Mouse (Mus musculus) layer of hippocampus, postnatal 14 days (tissue): Measurements from ENCODE around the gene Ptgir. TPM values are rescaled to one million over a fixed set of nuclear protein-coding genes. Genes with fewer than 3 reads are reported as not detected.

Source experiments
- DNase-seq, 2 experiments: peaks; one replicate each; pipeline ENCODE4 v3.0.0; 2021 to 2022; ENCODE audit warnings: low spot score in 2 of 2, mixed read lengths in 1 of 2
- total RNA-seq, 2 experiments: library from RNA; stranded (reverse); gene quantifications; 2 replicates each; pipeline ENCODE4 v1.2.3; 2021

The Ptgir gene
- total RNA-seq, 2 experiments from 2014 or later = 0.28 TPM; not detected in 1

DNA sequence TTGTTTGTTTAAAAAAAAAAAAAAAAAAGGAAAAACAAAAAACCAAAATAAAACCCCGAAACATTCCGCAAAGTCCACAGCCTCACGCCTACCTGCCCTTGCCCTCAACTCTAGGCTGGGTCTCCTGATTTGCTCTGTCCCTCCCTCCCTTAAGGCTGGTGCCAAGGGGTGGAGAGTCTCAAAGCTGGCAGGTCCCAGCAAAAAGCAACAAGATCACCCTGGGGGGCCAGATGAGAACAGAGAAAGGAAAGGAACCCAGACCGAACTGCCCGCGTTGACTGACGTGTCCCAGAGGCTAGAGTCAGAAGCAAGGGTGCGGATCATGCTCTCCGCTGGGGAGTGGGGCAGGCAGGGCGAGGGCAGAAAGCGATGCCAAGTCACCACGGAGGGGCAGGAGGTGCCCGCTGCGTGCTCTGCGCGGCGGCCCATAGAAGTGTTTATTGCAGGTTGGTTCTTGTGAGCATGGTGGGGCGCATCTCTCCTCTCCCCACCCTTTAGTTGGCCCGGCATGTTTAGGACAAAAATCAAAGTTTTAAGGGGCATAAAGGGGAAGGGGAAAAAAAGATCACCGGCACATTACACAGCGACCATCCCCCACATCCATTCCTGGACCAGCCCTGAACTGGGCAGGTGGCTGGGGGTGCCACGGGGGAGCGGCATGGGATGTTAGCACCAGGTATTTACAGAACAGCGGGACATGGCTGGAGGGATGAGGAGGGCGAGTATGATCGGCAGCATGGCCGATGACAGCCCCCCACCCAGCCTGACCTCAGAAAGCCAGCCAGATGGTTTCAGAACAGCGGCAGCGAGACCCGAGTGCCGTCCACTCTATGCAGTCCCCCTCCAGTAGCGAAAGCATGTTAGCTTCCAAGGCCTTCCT, 9.4 kb downstream of the Ptgir start:
- DNase-seq = no peak

DNA sequence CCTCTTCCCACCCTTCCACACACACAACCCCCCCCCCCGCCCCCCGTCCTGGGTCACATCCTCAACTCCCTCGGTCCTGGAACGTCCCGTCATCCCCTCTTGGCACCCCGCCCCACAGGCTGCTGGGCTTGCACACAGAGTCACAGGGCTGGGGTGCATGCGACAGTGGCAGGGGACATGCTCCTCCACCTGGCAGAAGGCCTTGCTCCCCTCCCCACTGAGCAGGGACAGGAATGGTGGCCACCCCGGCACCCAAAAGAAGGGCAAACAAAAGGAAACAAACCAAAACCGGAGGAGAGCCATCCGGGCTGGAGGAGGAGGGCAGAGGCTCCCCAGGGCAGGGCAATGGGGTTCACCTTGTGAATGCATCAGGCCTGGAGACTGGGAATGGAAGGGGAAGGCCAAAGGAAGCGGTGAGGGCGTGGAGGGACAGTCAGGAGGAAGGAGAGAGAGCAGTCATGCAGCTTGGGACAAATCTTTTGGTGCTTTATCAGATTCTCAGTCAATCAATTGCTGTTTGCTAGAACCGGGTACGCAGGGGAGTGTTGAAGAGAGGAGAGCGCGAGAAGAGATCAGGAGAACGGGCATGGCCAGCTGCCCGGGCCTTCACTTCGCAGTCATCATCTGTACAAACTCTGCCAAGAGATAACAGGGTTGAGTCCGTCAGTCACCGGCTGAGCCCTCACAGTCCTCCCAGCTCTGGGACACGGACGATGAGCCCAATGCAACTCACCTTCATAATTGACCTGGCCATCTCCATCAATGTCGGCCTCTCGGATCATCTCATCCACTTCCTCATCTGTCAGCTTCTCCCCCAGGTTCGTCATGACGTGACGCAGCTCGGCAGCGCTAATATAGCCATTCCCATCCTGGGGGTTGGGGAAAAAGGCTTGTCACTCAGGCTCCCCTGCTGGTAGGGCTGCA, 10.3 kb downstream of the Ptgir start:
- DNase-seq = no peak

DNA sequence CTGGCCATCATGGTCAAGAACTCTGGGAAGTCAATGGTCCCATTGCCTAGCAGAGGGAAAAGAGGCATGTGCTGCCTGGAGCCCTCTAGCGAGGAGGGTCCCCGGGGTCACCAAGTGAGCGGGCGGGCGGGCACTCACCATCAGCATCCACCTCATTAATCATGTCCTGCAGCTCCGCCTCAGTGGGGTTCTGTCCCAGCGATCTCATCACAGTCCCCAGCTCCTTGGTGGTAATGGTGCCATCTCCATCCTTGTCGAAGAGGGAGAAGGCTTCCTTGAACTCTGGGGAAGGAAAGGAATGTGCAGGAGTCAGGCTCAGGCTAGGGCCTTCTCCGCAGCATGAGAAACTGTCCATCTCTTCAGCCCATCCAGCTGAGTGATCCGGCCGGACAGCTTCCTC, 11.2 kb downstream of the Ptgir start:
- no peak for DNase-seq

DNA sequence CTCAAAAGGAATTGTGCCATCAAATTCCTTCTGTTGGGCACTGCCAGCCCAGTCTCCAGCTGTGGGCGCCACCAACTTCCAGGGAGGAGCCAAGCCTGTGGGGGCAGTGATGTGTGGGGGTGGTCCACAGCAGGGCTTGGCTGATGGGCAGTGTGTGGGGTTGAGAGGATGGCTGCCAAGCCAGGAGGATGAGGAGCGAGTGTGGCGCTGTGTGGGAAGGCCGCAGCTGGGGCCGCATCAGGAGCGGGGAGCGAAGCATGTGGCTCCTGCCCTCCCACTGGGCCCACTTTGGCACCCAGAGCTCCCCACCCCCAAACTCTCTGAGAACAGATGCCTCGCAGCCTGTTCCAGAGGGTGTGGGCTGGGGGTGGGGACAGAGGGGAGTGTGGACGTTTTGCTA, 11.7 kb downstream of the Ptgir start:
- peak in 1 of 2 experiments; percentile 61 for DNase-seq

DNA sequence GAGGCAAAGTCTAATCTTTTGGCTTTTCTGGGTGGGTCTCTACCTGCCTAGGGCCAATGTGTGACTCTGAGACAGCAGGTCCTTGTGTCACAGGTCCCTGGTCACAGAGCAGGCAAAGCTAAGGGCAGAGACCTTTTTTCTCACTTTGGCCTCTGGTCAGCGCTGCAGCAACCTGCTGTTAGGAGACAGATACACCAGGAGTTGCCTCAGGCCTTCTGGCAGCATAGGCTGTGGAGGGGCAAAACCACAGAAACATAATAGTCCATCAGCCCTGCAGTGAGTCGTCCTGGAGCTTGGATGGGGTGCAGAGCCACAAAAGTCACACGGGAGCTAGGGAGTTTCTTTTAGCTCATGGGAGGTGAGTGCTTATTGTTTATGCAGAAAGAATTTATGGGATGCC, 12.4 kb downstream of the Ptgir start:
- peak in 1 of 2 experiments; percentile 19 for DNase-seq

DNA sequence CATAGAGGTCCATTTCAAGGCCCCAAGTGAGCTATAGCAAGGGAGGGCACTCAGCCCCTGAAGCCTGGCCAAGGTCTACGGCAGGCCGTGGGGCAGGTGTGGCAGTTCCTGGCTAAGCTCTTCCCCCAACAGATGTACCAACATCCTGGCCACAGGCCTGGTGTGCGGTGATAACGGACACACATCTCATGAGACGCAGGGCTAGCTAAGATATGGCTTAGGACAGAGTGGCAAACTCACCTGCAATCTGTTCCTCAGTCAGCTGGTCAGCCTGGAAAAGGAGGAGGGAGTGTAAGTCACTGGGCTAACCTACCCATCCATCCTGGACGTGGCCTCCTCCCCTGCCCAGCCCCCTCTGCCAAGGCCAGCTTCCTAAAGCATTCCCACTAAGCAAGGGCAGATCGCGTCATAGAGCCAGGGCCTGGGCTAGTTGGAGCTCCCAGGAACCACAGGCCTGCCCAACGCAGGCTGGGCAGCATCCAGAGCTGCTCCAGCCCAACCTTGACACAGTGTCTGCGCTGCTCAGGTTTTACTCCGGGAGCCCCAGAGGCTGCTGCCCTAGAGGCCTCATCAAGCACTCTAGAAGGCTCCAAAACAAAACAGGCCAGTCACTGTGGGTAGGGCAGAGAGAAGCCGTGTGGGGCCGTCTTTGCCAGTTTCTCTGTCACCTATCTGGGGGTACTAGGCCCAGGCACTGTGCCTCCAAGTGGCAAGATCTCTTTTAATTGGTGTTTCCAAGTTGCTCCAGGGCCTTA, 13.3 kb downstream of the Ptgir start:
- DNase-seq = no peak

DNA sequence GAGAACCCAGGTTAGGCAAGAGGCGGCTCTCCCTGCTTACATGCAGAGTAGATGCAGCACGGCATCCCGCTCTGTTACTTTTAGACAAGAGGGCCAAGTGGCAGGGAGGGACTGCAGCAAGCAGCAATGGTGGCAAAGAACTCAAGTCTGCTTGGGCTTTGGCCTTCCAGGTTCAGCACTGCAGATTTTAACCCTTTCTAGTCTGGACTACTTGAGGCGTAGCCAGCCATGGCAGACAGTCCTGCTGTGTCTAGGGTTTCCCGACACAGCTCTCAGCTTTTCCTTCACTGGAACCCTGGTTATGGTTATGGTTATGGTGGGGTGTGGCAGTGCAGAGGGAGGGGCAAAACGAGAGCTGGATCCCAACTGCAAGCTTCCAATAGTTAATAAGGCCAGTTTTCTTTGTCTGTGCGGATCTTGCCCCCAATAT, 13.9 kb downstream of the Ptgir start:
- no peak for DNase-seq

DNA sequence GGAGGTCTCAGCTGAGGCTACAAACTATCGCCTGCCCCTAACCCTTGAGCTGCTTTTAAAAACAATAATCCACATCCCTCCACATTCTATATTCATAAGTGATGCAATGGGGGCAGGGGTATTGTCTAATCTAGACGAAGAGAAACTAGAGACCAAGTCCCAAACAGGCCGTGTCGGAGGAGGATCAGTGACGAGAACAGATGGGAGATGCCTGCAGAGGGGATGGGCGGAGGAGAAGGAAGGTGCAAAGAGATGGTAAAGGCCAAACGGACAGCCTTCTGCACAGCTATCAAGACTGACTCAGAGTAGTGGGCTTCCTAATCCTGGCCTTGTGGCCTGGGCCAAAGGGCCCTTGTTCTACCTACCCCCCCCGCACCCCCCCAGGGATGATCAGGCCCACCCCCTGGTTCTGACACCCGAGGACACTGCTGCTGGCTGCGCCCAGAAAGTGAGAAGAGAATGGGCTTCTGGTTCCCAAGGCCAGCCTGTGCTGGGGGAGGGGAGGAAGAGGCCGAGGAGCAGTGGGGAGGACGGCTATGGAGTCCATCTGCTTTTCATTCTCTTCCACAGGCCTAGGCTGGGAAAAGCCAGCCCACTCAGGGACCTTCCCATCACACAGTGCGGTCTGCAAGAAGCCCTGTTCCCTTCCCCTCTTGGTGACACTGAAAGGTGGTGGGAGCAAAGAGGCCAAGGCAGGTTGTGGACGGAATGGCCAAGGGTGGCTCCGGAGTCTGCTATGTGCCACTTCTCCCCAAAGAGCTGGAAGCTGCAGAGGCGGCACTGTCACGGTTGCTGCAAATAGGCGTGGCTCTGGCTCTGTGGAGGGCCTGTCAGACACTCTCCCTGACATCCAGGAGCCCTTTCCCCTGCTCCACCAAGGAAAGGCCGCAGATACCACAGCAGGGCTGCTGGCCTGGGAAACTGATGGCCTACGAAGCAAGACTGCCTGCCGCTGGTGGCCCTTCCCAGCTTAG, 14.8 kb downstream of the Ptgir start:
- DNase-seq = no peak

DNA sequence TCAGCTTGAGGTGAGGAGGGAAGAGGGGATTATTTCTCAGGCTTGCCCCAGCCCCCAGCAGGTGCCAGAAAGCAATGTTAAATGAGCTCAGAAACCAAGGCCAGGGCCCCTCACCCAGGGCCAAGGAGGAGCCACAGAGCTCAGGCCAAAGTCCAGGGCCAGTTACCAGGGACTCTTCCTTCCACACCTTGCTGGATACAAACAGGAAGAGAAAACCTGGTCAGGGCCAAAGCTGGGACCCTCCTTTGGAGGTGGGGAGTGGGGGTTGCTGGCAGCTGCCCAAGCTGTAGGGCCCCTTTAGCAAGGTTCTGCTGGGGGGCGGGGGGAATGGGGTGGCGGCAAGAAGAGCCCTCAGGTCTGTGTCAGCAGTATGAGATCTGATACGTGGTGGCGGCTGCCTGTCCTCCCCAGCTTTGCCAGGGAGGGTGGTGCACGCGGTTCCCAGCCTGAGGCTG, 15.6 kb downstream of the Ptgir start:
- DNase-seq = no peak

DNA sequence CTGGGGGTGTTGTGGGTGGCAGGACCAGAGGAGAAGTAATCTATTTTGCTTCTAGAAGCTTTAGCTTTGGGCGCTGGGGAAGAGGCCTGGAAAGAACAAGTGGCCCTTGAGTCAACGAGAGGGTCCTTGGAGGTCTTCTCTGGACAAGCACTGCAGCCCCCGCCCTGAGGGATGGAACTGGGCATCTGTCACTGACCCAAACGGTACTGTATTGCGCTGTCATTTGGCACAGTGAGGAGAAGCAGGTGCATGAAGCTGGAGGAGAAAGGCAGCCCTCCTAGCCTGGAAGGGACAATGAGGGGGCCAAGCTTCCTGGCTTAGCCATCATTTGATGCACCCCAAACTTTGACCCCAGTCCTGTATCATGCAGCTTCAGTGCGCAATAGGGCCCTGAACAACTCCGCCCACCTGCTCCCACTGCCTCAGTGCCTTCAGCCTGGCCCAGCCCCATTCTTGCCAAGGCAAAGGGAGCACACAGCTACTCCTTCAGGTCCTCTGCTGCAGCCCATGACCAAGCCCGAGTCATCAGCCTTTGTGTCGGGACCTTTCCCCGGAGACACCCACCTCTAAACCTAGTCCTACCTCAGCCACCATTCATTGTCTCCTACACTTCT, 16.2 kb downstream of the Ptgir start:
- no peak for DNase-seq

DNA sequence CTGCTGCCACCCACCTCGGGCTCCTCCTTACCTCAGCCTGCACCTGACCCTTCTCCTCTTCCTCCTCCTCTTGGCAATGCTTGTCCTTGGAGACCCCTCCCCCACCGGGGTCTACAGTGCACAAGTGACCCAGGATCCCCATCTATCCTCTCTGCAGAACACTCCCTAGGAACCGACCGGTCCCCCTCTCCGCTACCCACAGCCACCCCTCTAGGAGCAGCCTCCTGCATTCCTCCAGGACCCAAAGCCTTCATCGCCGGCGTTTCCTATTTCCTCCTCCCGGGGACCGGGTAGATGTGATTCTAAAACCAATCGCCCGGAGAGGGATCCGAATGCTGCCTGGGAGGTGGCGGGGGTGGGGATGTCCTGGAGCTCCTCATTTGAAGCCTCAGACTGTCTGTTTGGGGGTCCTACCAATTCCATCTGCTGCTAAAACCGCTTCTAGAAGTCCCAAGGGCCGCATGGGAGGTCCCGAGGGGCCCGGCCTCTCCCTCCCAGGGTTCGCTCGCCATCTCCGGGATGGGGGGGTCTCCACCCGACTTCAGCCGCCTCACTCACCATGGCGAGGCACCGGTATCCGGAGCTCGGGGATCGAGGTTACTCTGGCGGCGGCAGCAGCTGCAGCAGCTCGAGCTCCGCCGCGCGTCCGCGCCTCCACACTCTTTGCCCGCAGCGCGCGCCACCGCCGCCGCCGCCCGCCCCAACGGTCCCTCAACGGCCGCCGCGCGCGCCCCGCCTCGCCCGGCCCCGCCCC, 17.2 kb downstream of the Ptgir start:
- peak in 1 of 2 experiments; percentile 65 for DNase-seq

DNA sequence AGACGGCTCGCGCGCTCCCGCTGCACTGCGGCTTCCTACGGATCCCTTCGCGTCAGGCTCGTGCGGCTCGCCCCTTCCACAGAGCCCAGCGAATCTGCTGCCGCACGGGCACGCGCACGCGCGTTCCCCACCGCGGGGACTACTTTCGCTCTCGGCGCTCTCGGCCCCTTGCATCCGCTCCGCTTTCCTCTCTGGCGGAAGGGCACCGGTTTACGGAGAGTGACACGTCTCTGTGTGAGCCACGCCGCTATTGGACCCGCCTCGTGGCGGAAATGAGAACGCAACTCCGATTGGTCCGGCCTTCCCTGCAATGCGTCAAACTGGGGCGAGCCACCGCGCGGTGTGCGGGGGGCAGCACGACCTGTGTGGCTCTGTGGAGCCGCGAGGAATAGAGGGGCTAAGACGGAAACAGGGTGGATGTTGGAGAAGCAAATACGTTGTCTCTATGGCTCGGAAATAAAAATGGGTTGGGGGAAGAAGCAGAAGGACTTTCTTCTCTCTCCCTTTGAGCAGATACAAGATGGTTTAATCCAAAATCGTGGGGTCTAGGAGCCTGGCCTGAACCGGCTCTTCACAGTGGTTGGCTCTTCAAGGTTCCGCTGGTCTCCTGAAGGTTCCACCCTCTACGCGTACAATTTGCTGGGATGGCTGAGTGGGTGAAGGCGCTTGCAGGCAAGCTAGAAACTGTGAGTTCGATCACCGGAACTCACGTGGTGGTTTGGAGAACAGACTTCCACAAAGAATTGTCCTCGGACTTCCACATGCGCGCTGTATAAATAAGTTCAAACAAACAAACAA, 17.9 kb downstream of the Ptgir start, which contains the start of gene Calm3:
Gene Calm3, minus strand, starts transcription at position 78 of the 798 bp plus-strand sequence.
- DNase-seq = peak; percentile 100

DNA sequence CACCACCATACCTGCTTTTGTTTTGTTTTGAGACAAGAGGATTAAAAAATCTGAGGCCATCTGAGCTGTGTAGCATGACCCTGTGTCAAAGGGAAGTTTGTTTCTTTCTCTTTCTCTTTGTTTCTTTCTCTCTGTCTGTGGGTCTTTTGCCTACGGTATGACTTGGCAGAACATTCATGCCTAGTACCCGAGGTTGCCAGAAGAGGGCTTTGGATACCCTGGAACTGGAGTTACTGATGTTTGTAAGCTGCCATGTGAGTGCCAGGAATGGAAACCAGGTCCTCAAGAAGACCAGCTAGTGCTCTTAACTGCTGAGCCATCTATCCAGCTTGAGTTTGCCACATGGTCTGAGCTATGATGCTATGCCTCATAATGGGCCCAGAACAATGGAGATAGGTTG, 22.1 kb downstream of the Ptgir start:
- DNase-seq = no peak

DNA sequence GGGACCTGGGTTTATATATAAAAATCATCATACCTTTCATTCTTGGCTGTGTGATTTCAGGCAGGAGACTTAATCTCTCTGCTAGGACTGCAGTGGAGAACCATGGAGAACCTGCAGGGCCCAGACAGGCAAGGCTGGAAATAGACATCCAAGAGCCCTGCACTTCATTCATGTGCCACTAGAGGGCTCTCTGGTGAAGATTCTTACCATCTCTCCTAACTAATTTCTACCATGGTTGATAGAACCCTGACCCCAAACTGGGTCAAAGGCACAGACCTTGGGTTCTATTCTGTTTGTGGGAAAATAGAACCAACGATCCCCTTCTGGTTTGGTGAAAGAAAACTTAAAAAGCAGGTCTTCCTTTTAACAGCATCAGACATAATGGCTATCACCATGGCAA, 24.6 kb downstream of the Ptgir start:
- DNase-seq = peak in 1 of 2 experiments; percentile 87

DNA sequence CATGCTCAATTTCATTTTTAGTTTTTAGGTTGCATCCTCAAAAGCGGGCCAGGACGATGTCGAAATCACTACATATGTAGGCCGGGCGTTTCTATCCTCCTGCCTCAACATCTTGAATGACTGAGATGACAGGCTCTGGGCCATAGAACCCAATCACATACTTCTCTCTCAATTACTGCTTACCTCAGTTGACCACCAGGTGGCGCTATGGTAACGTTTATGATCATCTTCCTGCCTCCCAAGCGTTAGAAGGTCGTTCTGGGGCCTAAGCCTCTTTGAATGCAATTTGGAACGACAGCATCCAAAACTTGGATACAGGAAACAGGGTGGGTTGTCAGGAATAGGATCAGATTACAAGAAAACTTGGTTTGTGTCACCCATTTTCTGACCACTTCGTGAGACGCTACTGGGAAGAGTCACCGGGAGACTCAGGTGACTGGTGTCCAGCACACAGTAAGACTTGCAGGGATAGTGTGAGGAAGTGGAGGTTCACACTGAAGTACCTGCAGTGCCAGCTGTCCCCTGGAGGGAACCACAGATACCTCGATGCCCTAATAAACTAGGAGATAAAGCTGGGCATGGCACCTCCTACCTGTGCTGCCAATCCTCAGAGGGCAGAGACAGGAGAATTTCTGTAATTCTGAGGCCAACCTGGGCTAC, 25.8 kb downstream of the Ptgir start:
- DNase-seq = peak; percentile 90 to 95

DNA sequence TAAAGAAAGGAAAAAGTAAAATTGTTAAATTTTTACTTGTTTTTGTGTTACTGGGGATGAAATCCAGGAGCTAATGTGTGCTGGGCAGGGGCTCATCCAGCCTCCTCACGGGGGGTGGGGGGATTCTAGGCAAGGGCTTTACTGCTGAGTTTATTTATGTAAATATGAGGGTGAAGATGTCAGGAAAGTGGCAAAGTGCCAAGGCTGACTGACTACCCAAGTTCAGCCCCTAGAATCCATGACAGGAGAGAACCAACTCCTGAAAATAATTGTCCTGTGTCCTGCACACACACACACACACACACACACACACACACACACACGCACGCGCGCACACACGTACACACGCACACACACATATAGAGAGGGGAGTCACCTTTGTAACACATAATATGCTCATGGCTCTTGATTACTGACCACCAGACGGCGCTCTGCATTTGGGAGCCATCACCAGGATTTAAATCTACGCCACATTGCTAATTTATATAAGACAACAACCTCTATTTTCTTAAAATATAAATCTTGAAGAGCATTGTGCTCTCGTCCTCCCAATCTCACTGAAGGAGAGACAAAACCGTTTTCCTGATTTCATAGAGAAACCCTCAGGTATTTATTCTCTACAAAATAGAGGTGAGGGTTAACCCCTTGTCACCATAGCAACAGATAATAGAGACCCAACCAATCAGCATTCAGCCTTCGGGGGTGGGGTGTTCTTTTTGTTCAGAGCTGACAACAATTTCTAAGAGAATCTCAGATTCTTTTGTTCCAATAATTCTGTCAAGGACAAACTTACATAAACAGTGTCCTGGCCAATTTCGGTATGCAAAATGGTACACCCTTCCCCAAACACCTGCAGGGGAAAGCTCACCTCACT, 26.7 kb downstream of the Ptgir start:
- peak in 1 of 2 experiments; percentile 82 for DNase-seq
